Mouse (Mus musculus): ENCODE measurements around the gene 9130230L23Rik. TPM values are rescaled to one million over a fixed set of nuclear protein-coding genes. Genes with fewer than 3 reads are reported as not detected.
A peak's percentile ranks its signal among the peaks of the same experiment; 100 is the strongest.

9130230L23Rik gene
- polyA plus RNA-seq, 1 experiment: not detected

DNA sequence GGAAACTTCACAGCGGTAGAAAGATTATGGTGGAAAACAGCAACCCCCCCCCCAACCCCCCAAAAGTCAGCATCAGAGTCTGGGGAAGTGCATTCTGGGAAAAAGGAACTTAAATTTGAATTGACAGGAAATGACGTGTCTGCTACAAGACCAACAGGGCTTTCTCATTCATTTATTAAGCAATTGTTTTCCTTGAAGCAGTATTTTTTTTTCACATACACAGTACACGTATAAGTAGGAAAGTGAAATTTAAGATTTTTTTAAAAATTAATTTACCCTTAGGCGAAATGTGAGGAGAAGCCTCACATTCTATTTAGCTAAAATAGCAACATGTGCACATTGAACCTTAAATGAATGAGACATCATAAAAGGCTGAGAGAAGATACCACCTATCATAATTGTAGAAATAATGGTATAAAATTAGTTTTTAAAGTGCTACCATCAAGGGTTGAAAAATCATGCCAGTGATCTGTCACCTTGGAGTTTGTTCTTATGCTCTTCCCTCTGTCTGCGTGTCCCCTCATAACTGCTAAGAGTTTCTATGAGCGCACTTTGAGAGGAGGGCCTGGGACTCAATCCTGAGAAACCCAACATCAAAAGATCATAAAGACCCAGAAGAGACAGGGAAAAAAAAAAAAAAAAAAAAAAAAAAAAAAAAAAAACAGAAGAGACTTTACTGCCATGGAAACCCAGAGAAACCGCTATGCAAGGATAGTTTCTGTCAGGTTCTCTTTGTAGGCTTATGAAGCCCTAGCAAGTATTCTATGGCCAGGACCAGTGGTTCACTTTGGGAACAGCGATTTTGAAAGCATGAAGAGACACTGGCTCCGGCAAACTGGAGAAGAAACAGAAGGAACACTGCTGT lies 47.7 kb downstream of the 9130230L23Rik start:
- Histone ChIP-seq H3K27ac (ENCODE audit: insufficient read depth, low read length) (no peak overlapping the region), H3K4me3 (ENCODE audit: insufficient read depth, low read length) (no peak overlapping the region; the same call in 1 of the 2 replicates), H3K4me1 (ENCODE audit: control insufficient read depth, insufficient read depth, low read length) (no peaks in the 10 kb centered on the region)
- TF ChIP-seq POLR2A (IDR thresholded peaks at IDR 0.05; ENCODE audit: low read depth, low read length) (no peak), CTCF (IDR thresholded peaks at IDR 0.05; ENCODE audit: borderline replicate concordance, insufficient read depth, low read length) (no peak)

DNA sequence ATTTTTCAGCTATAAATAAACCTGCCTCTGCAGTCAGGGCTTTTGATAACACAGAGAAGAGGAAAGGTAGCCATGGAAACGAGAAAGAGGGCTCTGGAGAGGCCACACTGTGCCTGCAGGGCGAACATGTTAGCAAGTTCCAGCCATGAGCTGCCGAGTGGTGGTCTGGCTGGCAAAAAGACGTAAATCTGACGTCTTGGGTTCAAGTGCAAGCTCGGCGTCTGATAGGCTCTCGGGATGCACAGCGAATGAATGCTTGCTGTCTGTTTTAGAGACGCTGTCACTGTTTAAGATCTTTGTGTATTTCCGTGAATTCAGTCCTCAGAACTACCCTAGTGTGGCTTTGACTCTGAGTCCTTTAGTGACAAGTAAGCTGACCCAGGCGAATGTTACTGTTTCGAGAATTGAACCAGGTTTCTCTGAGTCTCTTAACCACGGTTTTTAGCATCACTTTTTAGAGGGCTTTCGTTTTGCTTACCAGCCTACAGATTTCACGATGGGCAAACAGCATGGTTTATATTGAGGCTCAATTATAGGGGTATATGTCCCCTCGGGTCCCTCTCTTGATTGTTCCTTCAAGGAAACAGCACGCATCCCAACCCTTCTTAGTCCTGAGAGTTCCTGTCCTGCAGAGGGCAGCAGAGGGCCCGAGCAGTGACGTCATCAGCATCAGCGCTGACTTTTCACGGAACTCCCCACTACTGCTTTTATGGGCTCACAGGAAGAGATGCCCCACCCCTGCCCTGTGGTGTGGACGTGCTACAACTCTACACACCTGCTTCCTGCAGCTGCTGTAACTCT lies 48.5 kb downstream of the 9130230L23Rik start:
- Histone ChIP-seq H3K4me3 (ENCODE audit: insufficient read depth, low read length) (no peak overlapping the region; the same call in 1 of the 2 replicates), H3K4me1 (ENCODE audit: control insufficient read depth, insufficient read depth, low read length) (no peaks in the 10 kb centered on the region), H3K27ac (ENCODE audit: insufficient read depth, low read length) (no peak overlapping the region)
- peak; percentile 83 for TF ChIP-seq CTCF (IDR thresholded peaks at IDR 0.05; ENCODE audit: borderline replicate concordance, insufficient read depth, low read length)
- no peak for TF ChIP-seq POLR2A (IDR thresholded peaks at IDR 0.05; ENCODE audit: low read depth, low read length)

DNA sequence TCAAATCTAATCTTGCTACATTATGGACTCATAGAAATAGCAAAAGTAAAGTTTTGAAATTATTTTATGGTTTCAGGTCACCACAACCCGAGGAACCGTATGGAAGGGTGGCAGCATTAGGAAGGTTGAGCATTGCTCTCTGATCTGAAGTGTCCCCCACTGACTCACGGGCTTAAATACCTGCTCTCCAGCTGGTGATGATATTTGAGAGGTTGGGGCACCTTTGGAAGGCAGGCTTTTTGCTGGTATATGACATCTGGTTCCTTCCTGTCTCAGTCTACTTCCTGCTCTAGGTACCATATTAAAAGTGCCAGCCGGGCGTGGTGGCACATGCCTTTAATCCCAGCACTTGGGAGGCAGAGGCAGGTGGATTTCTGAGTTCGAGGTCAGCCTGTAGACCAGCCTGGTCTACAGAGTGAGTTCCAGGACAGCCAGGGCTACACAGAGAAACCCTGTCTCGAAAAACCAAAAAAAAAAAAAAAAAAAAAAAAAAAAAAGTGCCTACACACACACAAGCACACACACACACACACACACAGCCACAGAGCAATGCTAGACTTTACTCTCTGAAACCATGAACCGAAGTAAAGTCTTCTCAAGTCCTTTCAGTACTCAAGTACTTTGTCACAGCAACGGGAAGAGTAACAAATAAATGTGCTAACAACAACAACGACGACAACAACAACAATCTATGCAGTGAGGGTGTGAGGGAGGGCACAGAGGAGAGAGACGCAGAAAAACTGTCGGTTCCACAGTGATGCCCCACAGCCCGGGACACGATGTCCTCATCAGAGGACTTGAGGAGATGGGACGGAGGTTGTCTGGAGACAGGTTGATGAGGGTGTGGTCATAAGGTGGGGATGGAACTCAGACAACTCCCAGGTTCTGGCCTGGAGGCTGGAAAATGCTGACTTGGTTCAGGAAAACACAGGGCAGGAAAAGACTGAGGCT lies 49.7 kb downstream of the 9130230L23Rik start:
- no peaks in the 10 kb centered on the region for H3K4me1 ChIP-seq (ENCODE audit: control insufficient read depth, insufficient read depth, low read length)
- TF ChIP-seq CTCF (IDR thresholded peaks at IDR 0.05; ENCODE audit: borderline replicate concordance, insufficient read depth, low read length): no peak
- TF ChIP-seq POLR2A (IDR thresholded peaks at IDR 0.05; ENCODE audit: low read depth, low read length): no peak
- H3K27ac ChIP-seq (ENCODE audit: insufficient read depth, low read length): no peak overlapping the region
- H3K4me3 ChIP-seq (ENCODE audit: insufficient read depth, low read length): no peak overlapping the region

DNA sequence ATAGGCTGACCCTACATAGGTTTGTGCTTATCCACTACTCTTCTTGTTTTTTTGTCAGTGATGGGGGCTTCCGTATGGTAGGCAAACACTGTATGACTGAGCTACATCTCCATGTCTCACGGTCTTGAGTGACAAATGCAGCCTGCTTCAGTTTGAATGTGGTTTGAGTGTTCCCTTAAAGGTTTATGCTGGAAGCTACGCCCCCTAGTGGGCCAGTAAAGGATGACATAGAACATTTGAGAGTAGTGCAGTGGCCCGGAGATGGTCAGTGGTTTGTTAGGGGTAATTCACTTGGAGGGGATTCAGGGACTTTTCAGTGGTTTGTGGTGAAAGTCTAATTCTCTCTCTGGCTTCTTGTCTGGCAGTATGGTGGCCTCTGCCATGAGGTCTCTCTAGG lies 52.6 kb downstream of the 9130230L23Rik start:
- TF ChIP-seq POLR2A (IDR thresholded peaks at IDR 0.05; ENCODE audit: low read depth, low read length) (no peak), CTCF (IDR thresholded peaks at IDR 0.05; ENCODE audit: borderline replicate concordance, insufficient read depth, low read length) (no peak)

DNA sequence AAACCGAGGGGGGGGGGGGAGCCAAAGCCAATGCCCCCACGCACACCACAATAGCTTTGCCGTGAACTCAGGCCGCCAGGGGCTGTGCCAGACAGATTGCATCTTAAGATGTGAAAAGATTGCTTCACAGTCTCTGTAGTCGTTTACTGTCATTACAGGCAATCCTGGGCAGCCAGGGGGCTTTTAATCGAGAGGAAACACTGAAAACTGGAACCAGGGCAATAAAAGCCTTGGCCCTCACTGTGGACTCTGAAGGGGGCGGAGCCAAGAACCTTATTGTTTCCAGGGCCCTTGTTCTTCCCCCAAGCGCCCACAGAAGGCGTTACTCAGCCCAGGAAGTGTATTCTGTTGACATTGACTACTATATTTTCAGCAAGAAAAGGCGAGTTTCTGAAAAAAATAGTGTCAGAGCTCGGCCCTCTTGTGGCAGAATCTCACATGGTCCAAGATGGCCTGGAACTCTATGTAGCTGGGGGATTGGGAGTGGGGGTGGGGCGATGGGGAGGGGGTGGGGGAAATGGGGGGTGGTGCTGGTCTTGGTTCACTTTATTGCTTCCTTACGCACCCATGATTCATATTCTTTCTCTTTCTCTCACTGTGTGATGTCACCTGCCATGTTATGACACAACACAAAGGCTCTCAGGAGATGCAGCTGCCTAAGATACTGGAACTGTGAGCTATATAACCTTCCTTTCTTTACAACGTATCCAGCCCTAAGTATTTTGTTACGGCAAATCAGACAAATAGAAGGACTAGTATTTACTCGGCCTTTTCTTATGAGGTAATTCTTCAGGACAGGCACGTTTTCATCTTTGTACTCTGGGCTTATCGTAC lies 53.2 kb downstream of the 9130230L23Rik start:
- H3K27ac ChIP-seq (ENCODE audit: insufficient read depth, low read length): no peak overlapping the region
- TF ChIP-seq CTCF (IDR thresholded peaks at IDR 0.05; ENCODE audit: borderline replicate concordance, insufficient read depth, low read length) (no peak), POLR2A (IDR thresholded peaks at IDR 0.05; ENCODE audit: low read depth, low read length) (no peak)
- no peaks in the 10 kb centered on the region for H3K4me1 ChIP-seq (ENCODE audit: control insufficient read depth, insufficient read depth, low read length)
- no peak overlapping the region for H3K4me3 ChIP-seq (ENCODE audit: insufficient read depth, low read length)

More for the DNA sequence above, 52.6 kb downstream of the 9130230L23Rik start:
- no peak overlapping the region for H3K27ac ChIP-seq (ENCODE audit: insufficient read depth, low read length)
- no peak overlapping the region for H3K4me3 ChIP-seq (ENCODE audit: insufficient read depth, low read length)
- no peaks in the 10 kb centered on the region for H3K4me1 ChIP-seq (ENCODE audit: control insufficient read depth, insufficient read depth, low read length)

DNA sequence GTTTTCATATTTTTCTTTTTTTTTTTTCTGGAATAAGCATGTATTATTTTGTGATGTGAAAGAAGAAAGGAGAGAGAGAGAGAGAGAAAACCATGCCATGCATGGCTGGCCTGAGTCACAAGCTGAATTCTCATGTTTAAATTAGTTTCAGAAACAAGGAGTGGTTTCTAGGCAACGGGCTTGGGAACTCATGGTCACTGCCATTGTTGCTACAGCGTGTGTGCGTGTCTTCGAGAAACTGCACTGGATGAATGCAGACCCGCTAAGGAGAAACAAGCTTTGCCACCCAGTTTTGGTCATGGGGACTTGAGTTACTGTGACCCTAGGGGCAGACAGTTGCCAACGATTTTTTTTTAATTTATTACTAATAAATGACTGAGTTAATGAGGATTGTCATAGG lies 53.8 kb downstream of the 9130230L23Rik start:
- H3K27ac ChIP-seq (ENCODE audit: insufficient read depth, low read length): no peak overlapping the region
- H3K4me3 ChIP-seq (ENCODE audit: insufficient read depth, low read length): no peak overlapping the region
- TF ChIP-seq POLR2A (IDR thresholded peaks at IDR 0.05; ENCODE audit: low read depth, low read length) (no peak), CTCF (IDR thresholded peaks at IDR 0.05; ENCODE audit: borderline replicate concordance, insufficient read depth, low read length) (no peak)

DNA sequence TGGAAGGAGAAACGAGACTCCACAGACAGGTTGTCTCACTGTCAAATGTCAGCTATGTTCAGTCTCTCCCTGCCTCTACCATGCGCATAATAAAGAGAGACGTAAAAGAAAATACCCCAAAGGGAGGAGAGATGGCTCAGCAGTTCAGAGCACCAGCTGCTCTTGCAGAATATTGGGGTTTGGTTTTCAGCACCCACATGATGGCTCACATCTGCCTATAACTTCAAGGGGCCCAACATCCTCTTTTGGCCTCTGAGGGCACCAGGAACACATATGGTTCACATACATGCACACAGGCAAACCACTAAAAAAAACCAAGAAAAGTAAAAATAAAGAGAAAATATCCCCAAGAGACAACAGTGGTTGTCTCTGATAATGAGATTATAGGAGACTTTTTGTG lies 54.3 kb downstream of the 9130230L23Rik start:
- TF ChIP-seq POLR2A (IDR thresholded peaks at IDR 0.05; ENCODE audit: low read depth, low read length) (no peak), CTCF (IDR thresholded peaks at IDR 0.05; ENCODE audit: borderline replicate concordance, insufficient read depth, low read length) (no peak)
- no peaks in the 10 kb centered on the region for H3K4me1 ChIP-seq (ENCODE audit: control insufficient read depth, insufficient read depth, low read length)
- H3K27ac ChIP-seq (ENCODE audit: insufficient read depth, low read length): no peak overlapping the region
- no peak overlapping the region for H3K4me3 ChIP-seq (ENCODE audit: insufficient read depth, low read length)

More for the DNA sequence above, 53.8 kb downstream of the 9130230L23Rik start:
- no peaks in the 10 kb centered on the region for H3K4me1 ChIP-seq (ENCODE audit: control insufficient read depth, insufficient read depth, low read length)

DNA sequence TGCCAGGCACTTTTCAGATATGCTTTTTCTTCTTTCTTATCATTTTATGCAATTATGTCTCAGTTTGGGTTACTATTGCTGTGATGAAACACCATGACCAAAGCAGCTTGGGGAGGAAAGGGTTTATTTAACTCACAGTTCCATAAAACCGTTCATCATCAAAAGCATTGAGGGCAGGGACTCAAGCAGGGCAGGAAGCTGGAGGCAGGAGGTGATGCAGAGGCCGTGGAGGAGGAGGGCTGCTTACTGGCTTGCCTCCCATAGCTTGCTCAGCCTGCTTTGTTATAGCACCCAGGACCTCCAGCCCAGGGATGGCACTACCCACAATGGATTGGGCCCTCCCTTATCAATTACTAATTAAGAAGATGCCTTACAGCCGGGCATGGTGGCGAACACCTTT lies 62.9 kb downstream of the 9130230L23Rik start:
- no peak for TF ChIP-seq POLR2A (IDR thresholded peaks at IDR 0.05; ENCODE audit: low read depth, low read length)
- no peak for TF ChIP-seq CTCF (IDR thresholded peaks at IDR 0.05; ENCODE audit: borderline replicate concordance, insufficient read depth, low read length)
- no peak overlapping the region for H3K4me3 ChIP-seq (ENCODE audit: insufficient read depth, low read length)
- no peak overlapping the region for H3K27ac ChIP-seq (ENCODE audit: insufficient read depth, low read length)
- H3K4me1 ChIP-seq (ENCODE audit: control insufficient read depth, insufficient read depth, low read length): no peaks in the 10 kb centered on the region; the same call in 1 of the 2 replicates

Data from embryonic fibroblast, embryonic 13.5 days (primary cell).